Mouse (Mus musculus) layer of hippocampus, postnatal 25 days (tissue): ENCODE data around the gene Lyrm1. TPM values are rescaled to one million over a fixed set of nuclear protein-coding genes. Genes with fewer than 3 reads are reported as not detected.
A peak's percentile ranks its signal among the peaks of the same experiment; 100 is the strongest.

ENCODE experiments used
- DNase-seq, 2 experiments: peaks; one replicate each; pipeline ENCODE4 v3.0.0; 2022; ENCODE audit warnings: mixed read lengths in 2 of 2, low spot score in 1 of 2; ENCODE audit errors: extremely low spot score in 1 of 2
- total RNA-seq, 2 experiments: library from RNA; stranded (reverse); gene quantifications; 2 replicates each; pipeline ENCODE4 v1.2.3; 2021

The Lyrm1 gene
- total RNA-seq = 10 to 100 TPM; 10.4 TPM

DNA sequence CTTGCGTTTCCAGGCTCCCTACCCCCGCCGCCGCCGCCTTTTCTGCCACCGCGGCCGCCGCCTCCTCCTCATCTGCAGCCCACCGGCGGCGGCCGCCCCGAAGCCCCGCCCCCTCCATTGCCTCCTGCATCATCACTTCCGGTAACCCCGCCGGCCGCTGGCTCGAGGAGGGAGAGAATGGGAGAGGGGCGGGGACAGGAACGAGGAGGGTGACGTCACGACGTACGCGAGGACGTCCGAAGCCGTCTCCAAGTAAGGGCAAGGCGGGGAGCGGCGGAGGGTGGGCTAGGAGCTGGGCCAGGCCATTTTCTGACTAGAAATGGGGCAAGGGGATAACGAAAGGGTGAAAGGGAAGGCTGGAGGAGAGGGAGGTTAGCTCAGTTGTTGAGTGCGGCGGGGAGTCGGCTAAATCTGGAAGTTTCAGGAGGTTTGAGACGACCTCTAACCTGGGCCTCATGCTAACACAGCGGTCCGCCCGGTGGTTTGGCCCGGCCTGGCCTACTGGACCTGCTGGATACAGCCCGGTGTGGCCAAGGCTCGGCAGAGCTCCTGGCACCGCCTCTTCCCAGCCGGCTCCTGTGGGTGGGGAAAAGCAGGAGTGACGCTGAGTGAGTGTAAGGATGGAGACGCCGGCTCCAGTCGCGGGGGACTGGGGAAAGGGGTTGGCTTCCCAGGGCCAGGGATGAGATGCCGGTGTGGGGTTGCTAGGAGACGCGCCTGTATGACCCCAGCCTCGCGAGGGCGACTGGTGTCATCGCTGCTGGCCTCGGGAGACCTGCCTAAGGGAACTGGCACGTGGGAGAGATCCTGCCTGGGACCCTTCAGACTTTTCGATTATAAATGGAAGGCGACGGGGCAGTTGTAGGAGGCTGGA lies at the start of gene Lyrm1, which contains the start of gene Dcun1d3:
Lyrm1 (plus strand) TSS at position 223 of the 874 bp plus-strand sequence.
Dcun1d3 (minus strand) TSS at position 660 of the 874 bp plus-strand sequence.
- peak; percentile 93 to 95 for DNase-seq

DNA sequence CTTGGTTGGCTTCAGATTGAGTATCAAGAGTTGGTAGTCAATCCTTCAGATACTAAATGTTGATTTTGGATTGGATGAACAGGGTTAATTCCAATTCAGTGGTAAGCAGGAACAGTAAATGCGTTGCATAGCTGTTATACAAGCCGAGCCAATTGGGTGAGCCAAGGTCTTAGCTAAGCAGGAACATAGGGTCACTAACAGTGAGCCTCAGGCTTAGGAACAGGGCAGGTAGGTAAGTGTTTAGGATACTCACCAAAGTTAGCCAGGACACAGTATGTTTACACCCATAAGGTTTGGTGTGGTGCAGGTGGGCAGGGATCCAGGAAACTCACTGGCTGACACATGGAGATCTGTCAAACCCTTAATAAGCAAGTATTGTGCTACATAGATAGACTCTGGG lies 48.3 kb upstream of the Lyrm1 start:
- DNase-seq = no peak

DNA sequence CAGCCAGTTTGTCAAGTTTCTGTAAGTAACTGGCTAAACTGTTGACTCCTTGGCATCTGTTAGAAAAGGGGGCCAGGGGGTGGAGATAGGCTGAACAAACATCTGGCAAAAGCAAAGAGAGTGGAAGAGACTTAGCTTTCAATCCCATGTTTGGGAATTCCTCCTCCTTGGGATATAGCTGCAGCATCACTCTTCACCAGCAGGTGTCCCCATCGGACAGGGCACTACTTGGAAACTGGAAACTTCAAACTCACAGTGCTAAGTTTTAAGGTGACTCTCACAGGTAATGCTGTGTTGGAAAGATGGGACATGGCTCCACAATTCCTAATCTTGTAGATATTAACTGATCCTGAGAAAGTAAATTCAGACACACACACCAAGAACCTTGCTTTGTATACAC lies 46.6 kb upstream of the Lyrm1 start:
- DNase-seq = peak; percentile 56 to 87

DNA sequence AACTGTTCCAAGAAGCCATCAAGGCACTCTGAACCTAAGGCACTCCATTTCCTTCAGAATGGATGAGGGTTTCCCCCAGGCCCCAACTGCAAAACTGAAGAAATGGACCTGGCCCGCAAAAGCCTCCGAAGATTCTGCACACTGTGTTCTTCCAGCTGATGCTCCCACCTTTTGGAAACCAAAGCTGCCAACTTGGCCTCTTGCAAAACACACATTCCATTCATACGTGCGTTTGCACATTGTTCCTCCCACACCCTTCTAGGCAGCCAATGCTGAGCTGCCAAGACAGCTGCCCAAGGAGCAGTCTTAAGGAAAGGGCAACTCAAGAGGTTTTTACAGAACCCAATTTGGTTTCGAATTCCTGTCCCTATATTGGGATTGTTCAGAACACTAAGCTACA lies 44.9 kb upstream of the Lyrm1 start:
- no peak for DNase-seq

DNA sequence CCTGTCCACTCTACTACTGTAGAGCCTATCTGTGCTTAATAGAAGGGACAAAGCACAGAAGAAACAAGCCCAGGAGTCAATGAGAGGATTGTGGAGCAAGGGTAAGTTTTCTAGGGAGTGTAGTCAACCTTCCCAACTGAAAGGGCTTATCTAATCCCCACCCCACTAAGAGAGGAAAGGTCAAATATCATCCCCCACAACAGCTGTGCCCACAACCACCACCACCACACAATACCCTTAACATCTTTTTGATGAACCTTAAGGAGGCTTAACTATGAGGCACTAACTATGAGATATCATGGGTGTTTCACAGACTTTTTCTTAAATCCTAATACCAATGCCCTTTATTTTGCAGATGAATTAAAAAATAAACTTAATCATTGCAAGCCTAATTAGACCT lies 43.2 kb upstream of the Lyrm1 start:
- DNase-seq = no peak

DNA sequence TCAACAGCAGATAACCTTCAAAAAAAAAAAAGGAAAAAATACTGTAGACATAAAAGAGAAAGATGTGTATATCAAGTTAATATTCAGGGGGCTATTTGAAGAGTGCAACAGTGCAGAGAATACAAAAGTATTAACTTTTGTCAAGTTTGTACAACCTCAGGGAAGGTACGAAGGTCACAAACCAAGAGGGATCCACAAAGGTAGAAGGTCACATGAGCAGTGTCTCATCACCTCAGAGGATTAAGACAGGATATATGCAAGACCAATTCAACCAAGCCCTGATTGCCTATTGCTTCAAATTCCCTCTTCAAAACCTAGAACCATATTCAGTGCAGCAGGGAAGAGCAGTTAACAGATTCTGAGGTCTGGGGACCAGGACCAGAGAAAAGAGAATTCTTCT lies 42.5 kb upstream of the Lyrm1 start:
- no peak for DNase-seq

DNA sequence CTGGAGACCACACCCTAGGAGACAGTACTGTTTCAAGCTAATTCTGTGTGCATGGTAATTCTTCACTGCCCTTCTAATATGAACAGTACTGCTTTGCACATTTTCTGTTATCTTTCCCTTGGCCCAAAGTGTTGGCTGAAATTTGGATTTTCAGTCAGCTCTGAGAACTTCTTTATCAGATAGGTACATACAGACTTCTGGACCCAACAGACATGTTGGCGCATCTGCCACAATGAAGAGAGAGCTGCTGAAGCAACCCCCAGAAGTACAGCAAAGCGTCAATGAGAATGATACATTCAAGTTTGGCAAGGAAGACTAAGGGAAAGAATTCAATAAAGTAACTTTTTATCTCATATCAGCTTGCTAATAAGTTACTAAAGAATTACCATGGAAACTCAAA lies 41.3 kb upstream of the Lyrm1 start:
- no peak for DNase-seq

DNA sequence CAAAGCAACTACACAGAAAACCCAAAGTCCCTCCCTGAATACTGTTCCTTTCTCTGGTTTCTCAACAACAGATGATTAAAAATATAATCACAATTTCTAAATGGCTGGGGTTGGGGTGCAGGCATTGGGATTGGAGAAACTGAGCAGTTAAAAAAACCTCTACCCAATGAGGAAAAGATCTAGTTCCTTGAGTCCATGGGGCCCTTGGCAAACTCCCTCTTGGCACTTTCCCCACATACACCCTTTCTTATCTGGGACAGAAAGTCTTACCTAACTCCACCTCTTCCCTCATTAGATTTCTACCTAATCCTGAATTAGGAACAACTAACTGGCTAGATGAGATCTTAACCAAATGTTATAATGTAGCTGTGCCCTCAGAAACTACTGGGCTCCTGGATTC lies 40.6 kb upstream of the Lyrm1 start:
- DNase-seq = no peak

DNA sequence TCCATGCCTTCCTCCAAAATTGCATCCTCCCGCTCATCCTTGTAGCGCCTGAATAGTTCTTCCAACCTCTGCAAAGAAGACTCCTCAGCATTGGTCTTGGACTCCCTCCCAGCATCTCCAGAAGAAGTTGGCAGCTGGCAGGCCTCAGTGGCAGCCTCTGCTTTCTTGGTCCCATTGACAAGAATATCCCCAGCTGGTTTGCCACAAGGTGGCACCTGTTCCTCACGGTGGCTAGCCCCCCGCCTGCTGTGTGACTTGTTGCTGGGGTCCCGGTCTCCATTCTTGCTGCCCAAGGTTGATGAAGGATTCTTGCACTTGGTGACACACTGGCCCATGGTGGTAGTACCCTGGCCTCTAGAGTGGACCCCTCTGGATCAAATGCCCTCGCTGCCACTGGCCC lies 36.2 kb upstream of the Lyrm1 start:
- no peak for DNase-seq

DNA sequence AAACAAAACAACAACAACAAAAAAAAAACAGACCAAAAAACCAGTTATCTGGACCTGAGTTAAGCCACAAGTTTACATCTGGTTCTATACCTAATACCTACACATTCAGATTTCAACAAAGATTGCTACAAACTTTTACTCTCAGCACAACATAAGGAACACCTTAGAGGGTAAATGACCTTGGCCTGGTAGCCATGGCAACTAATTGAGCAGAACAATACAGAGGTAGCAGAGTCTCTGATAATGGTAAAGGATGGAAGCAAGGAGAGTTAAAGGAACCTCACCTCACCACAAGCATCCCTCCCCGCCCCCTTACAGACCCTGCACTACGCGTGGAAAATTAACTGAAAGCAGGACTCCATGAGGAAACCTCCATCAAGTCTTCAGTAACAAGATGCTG lies 35.5 kb upstream of the Lyrm1 start:
- DNase-seq = no peak

DNA sequence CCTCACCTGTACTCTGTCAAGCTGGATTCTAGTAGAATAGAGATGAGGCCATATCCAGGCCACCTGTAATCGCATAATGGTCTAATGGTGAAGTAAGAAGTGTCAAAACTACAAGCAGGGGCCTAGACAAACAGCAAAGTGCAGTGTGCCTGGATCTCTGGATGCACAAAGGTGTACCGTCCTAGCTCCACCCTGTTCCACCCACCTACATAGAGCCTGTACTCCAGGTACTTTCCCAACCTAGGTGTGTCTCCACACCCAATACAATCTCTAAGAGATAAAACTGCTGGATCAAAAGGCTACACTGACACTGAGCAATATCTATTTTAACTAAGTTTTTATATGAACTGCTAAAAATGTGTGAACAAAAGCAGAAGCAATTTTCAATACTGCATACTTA lies 35.1 kb upstream of the Lyrm1 start:
- no peak for DNase-seq

DNA sequence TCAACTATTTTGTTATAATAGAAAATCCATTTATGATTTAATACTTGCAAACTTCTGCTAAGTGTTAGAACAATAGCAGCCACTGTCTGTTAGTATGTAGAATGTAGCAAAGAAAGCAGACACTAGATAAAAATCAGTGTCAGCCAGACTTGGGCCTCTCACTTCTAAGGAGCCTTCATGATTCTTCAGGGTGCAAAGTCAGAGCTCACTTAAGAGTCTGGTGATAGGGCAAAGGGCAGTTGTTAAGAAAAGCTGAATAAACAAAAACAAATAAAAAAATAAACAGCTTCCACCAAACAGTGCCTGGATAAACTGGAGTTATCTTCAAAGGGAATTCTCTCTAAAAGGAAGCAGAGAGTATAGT lies 34.7 kb upstream of the Lyrm1 start:
- no peak for DNase-seq

DNA sequence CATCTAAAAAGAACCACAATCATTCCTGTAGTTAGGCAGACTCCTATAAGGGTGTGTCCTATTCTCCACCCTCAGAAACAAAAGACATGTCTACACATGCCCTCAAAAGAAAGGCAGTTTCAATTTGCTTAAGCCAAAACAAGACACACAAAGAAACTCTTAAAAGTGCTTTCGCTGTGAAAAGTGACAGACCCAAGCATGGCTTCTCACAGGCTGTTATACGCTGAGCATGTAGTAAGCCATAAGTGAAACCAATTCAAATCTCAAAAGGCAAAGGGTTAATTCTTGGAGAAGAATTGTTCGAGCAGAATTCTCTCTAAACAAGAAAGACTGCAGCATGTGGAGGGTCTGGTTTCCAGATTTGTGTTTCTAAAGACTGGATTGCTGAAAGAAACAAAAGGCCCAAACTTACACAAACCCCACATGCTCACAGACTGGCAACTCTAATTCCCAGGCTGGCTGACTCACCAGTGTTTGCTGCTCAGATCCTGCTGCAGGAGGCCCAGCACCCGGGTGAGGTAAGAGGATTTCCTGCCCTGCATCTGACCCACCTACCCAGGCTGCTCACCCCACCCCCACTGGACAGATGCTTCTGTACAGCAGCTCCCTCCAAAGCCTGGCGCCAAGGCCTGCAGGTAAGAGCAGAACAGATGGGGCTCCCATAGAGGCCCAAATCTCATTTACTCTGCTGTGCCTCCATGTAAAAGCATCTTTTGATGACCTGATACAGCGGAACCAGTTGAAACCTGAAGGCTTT lies 34.1 kb upstream of the Lyrm1 start:
- DNase-seq = peak; percentile 13 to 19

DNA sequence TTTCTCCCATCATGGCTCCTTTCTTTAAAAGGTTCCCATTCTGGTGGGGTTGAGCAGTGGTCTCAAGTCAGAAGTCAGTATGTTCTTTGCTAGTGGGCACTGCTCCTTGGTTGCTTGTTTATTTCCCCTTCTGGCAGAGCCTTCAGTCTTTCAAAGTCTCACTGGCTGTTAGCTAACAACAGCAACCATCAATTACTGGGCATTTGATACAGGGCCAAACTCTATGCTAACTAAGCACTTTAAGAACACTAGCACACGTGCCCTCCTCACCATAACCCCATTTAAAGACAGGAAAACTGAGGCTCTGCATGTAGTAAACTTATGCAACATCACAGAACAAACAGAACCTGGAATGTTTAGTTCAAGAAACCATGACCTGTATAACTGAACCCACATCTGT lies 33.5 kb upstream of the Lyrm1 start:
- DNase-seq = no peak

DNA sequence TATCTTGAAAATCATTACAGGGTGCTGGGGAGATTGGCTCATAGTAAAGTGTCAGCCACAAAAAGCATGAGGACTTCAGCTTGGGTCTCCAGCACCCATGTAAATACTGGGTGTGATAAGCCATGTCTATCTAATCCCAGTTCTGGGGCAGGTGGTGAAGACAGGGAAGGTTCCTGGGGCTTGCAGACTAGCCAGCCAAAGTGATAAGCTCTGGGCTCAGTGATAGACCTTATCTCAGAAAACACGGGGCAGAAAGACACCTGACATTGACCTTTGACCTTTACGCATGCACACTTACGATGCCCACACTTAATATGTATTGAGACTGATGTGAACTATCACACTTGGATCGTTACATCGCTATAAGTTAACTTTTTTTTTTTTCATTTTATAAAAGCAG lies 31.2 kb upstream of the Lyrm1 start:
- no peak for DNase-seq

DNA sequence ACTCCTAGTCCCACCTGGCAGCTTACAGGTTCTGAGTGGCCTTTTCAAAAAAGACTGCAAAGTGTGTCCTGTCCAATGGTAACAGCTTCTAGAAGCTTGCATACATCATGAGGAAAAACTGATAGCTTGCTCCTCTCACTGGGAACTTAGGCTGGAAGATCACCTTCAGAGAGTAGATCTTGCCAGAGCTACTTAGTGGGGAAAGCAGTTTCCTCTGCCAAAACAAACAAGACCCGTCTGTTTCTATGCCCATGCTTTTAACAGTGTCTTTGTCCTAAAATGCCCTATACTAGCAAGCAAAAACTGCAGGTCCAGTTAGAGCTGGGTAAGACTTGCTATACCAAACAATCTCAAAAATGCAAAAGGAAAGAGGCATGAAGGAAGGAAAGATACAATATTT lies 29.5 kb upstream of the Lyrm1 start:
- no peak for DNase-seq

DNA sequence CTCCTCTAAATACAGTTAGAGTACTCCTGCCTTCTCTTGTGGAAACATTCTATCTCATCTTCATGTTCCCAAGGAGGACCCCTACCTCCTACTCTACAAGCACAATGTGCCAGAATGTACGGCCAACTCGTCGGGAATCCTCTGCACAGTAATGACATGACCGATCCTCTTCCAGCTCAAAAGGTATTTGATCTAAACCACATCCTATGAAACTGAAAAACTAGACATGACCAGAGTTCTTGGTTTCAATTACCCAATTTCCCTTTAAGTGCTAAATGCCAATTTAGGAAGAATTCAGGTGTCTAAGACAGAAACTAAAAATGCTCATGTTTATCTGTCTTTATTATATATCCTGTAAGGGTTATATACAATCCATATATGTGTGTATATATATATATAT lies 23.5 kb upstream of the Lyrm1 start:
- DNase-seq = no peak

DNA sequence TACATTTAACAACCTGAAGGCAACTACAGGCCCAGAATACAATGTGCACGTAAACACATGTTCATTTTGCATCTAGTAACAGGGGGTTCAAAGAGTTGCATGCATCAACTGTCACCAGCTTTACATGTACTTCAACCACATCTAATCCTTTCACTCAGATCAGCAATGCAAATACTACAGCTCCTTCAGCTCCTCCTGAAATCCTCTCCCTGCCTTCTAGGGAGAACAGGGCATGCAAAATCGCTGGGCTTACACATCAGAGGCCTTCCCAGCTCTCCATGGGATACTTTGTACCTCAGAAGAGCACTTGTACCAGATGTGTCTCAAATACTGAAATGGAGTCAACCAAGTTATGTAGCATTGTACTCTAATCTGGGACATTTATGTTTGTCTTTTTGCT lies 22.6 kb upstream of the Lyrm1 start:
- DNase-seq = no peak

DNA sequence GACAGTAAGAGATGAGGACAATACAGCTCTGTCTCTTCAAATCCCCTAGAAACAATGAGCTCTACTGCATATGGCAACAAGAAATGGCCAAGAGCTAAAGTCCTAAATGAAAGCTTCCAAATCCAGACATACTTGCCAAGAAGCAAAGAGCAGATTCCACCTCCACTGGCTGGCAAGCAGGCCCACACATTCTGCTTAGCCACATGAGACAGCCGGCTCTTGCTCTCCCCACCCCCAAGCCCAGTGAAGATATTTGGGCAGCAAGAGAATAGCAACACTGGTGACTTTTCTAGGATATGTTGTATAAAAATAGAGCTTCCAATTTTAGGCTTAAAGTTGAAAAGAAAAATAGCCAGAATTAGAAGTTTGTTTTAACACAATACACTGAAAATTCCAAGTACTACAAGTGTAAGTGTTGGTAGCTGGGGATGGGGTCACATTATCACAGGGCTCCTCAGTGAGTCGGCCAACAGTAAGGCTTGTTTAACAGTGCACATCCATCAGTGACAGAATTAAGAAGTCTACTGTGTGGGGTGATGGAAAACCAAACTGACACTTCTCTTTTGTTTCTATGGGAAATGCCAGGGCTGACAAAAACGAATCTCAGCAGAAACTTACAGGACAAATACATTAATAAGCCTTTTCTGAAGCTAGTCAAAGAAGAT lies 19.8 kb upstream of the Lyrm1 start:
- no peak for DNase-seq

DNA sequence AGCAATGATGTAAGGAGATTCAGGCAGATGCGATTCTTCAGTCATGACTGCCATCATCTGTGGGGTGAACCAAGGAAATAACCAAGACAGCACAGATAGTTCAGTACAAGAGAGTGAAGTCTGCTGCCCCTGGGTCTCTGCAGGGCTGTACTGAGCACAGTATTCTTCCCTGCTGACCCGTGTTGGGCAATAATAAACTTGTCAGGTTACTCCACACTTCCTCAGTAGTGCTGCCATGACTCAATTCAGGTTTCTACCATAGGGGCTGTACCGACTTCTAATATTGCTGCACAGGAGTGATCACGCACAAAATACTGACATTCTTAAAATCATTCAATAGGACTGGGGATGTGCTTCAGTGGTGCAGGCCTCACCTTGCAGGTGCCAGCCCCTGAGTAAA lies 16.5 kb upstream of the Lyrm1 start:
- DNase-seq = no peak

DNA sequence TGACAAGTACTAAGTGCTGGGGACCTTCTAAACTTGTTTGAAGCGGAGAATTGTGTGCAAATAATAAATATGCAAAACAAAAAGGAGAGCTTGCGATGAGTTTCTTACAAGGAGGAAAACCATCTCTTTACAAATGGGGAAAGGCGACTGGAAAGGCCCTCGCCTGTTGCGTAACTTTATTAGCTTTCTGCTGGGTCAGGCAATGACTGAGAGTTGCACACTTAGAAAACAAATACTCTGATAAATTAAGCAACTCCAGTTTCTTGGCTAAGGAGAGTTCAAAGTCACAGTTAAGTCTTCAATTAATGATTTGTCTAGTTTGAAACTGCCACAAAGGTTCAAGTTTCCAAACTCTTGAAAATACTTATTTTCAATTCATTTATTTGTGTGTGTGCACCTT lies 15.3 kb upstream of the Lyrm1 start:
- DNase-seq = no peak
